Mouse (Mus musculus): ENCODE data around the gene Pcbd1.

Pcbd1 gene

GRCm38 (mm10) chr10:61089170-61090142 lies at the start of gene Pcbd1:
Gene Pcbd1 (plus strand): TSS chr10:61089331.
- WGBS, result 22% methylated on average over 33 of the region's 33 CpGs

DNA sequence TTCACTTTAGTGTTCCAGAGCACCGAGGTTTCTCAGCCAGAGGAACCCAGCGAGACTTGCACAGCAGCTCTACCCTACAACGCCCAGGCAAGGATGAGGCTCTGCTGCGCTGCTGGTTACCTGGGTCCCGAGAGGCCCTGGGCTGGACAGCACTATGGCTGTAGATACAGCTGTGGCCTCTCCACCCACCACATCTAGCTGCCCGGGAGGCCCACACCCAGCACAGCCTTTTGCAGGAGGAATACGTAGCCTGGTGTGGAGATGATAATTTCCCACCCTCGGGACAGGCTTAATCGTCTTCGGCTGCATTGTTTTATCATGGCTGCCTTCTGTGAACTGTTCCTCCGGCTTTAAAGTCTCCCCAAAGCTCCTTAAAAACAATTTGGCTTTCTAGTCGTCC lies 49.5 kb upstream of the Pcbd1 start:
- WGBS, result 79% methylated on average over 12 of the region's 12 CpGs

- WGBS, result 37% methylated on average over 8 of the region's 8 CpGs
Observed at GRCm38 (mm10) chr10:61045081-61045480, 44.0 kb upstream of the Pcbd1 start.

DNA sequence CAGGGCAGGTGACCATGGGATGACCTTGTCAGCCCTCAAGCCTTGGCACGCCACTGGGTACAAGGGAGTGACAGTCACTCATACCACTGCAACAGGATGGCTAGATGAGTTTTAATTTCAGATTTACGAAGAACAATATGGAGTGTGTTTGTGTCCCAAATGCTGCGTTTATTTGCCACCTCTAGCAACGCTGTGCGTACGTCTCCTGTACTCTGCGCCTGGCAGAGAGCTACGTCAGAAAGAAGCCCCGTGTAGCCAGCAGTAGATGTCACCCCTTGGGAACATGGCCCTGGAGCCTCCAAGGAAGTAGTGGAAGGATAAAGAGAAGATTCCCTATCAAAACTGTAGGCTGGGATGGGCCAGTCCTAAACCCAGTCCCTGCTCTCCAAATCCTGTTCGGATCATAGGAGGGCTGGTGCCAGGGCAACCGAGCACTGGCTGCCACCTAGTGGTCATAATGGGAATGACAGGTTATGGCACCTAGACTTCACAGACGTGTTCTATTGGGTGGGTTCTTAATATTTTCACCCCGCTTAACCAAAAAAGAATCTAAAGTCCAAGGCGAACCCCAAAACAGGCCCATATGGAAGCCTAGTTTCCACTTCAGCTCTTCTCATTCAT lies 37.0 kb upstream of the Pcbd1 start:
- 52% methylated on average over 14 of the region's 14 CpGs for WGBS

DNA sequence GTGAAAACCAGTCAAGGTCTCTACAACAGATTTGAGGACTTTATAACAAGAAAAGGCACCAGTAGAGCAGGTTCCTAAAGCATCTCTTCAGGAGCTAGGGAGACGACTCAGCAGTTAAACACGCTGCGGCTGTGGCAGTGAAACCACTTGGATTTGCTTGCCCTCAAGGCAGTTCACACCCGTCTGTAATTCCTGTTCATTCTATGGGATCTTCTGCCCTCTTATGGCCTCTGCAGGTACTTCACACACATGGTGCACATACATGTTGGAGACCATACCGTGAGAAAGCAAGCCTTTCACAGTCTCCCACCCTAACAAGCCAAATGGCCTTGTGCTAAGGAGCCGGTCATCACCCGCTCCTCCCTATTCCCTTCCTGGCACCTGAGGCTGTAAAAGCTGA lies 32.5 kb upstream of the Pcbd1 start:
- 95% methylated on average over 7 of the region's 7 CpGs for WGBS

- no CpG with 5 or more reads among the region's 1 CpGs for WGBS
Observed at GRCm38 (mm10) chr10:61059101-61059500, 30.0 kb upstream of the Pcbd1 start.

DNA sequence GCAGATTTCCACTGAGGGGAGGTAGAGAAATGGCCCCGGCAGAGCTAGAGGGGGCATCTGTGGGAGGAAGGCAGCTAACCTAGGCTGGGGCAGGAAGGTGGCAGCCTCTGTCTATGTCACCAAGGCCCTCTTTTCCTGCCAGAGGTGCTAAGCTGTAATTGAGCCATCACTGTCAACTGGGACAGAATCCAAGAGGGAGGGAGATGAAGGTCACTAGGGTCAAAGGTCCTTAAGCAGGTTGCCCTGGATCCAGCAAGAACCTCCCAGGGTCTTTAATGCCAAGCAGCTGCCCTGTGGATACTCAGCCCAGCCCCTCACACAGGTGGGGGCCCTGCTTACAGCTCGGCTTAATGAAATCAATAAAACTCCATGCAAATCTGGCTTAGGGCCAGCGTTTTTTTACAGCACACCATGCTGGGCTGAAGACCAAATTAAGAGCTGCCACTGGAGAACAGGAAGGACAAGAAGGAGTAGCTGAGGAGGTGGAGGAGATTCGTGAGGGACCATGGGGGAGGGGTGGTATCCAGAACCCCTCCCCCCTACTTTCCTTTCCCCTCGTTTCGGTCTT lies 29.5 kb upstream of the Pcbd1 start:
- 30% methylated on average over 6 of the region's 6 CpGs for WGBS

DNA sequence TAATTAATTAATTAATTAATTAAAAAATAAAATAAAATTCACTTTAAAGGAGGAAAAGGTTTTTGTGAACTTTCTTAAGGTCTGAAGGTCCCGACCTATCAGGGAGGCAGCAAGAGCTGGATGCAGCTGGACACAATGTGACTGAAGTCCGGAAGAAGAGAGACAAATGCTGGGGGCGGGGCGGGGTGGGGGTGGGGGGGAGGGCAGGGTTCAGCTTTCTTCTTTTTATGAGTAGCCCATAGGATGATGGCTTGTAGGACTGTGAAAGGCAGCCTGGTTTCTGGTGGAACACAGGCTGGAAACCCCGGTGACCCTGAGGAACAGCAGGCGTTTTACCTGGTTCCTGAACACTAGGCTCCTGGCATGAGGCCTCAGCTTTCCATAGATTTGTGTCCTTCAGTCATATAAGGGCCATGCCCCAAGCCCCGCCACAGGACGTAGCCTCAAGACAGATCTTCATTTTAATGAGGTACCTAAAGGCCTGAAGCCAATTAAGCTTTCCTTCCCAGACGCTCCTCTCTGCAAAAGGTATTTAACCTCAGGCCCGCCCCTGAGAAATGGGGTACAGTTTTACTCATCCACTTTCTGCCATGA lies 25.8 kb upstream of the Pcbd1 start:
- whole genome bisulfite sequencing, result 83% methylated on average over 10 of the region's 10 CpGs

DNA sequence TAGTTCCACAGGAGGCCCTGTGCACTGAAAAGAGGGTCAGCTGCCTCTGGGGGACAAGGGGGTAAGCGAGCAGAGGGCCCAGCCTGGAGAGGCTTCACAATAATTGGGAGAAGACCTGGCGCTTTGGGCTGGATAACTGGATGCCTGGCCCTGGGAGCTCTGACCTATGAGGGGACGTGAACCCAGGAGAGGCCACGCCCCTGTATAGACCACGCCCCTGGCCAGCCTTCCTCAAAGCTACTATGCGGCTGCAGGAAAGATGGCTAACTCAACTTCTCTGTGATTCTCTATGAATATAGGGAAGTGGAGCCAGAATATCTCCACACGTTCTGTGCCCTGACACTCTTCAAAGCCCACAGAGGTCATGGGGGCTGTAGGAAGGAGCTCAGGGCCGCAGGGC lies 24.5 kb upstream of the Pcbd1 start:
- whole genome bisulfite sequencing, result 52% methylated on average over 8 of the region's 8 CpGs

GRCm38 (mm10) chr10:61065287-61066005 lies 23.7 kb upstream of the Pcbd1 start:
- WGBS, result 78% methylated on average over 13 of the region's 13 CpGs

- WGBS, result 12% methylated on average over 8 of the region's 8 CpGs
Observed at GRCm38 (mm10) chr10:61068436-61069192, 20.5 kb upstream of the Pcbd1 start.

GRCm38 (mm10) chr10:61069248-61069647 lies 19.9 kb upstream of the Pcbd1 start:
- 33% methylated on average over 13 of the region's 13 CpGs for WGBS

DNA sequence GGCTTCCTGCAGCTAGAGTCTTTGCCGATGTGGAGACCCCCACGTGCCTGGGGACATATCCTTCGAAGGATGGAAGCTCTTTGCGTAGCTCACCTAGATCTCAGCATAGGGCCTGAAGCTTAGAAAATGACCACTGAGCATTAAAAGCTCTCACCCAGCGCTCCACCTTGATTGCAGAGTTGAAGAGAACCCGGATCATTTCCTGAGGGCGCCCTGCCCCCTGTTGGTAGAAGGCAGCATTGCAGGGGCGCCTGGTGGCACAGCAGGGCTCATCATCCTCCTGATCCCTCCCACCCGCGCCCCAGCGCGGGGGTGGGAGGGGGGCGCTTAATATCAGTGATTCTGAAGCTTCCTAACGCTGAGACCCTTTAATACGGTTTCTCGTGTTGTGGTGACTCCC lies 16.8 kb upstream of the Pcbd1 start:
- 26% methylated on average over 16 of the region's 16 CpGs for WGBS

DNA sequence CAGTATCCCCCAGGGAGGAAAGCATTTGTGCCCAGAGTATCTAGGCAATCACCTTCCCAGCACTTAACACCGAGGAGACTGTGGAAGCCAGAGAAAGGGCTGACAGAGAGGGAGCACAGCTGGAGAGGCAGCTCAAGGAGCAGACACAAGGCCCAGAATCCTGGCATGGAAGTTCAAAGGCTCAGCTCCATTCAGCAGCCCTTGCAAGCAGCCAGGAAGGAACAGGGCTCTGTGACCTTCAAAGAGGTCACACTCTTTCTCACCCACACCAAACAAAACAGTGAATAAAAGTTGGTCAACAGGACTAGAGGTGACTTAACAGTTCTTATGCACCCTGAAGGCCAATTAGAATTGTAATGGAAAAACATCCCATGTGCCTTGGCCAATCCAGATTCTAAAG lies 14.5 kb upstream of the Pcbd1 start:
- 43% methylated on average over 1 of the region's 1 CpGs for WGBS

- 94% methylated on average over 3 of the region's 3 CpGs for WGBS
Observed at GRCm38 (mm10) chr10:61075607-61076006, 13.5 kb upstream of the Pcbd1 start.

DNA sequence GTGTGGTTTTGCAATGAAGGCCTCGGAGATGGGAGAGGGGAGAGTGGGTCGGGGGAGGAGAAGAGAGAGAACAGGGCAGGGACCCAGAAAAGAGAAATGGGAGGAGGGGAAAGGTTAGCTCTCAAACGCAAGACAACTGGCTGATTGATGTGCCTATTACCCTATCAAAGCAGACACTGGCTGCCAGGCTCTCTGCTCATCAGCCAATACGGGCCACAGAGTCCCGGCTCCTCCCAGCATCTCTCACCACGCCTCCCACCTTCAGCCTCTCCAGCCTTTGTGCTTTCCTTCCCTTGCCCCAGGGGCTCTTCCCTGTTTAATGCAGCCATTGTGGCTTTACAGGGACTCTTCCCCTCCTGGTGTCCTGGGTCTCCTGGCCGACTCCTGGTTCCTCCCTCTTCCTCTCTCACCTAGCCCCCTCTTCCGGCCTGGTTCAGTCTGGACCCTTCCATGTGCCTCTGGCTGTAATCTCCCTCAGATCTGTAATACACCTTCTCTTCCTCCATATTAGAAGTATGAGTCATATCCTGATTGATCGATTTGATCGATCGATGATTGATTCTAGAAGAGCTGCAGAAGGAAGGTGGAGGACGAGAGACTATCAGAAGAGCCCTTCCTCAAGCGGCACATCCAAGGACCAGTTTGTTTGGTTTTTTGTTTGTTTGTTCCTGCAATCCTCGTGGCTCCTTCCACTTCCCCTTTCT lies 8.8 kb upstream of the Pcbd1 start:
- 52% methylated on average over 14 of the region's 14 CpGs for WGBS

DNA sequence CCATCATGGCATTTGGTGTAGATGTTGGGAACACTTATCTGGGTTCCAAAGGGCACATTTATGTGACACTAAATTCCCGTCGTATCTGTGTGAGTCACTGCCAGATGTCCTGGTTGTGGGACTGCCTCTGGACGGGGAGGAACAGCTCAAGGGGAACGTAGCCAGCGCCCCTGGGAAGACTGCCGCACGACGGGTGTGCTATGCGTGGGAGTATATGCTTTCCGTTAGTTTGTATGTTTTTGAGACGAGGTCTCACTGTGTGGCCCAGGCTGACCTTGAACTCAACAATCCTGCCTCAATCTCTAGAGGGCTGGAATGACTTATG lies 8.2 kb upstream of the Pcbd1 start:
- 70% methylated on average over 11 of the region's 11 CpGs for WGBS

DNA sequence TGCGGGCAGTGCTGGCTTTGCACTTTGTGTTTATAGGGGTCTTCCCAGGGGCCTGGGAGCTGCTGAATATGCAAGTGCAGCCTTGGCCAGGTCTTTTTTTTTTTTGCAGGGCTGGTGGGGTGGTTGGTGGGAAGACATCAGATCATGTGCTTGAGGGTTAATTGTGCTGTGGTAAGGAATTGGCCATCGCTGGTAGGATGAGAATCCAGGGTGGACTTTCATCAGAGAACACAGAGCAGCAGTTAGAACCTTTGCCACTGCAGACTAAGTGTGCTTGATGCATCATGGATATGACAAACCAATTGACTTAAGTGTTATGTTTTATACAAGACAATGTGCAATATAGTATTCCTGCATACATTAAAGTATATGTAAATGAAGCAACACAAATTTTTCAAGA lies 3.8 kb upstream of the Pcbd1 start:
- WGBS, result 96% methylated on average over 2 of the region's 2 CpGs

DNA sequence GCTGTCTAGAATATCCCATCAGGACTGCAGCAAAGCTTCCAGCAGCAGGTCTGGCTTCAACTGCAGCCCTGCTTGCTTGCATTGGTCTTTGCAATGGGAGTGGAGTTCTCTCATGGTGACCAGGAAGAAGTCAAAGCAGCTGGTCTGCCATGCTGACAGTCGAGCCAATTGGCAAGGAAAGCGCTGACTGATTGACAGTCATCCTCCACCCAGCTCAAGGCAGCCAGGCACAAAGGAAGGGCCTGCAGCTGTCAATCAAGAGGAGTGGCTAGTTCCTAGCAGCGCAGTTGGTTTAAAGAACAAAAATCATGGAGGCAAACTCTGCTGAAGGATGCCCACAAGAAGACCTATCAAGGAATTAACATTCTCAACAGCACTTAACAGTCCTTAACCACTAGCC lies 2.6 kb upstream of the Pcbd1 start:
- 59% methylated on average over 3 of the region's 3 CpGs for WGBS

GRCm38 (mm10) chr10:61088468-61088867 lies 663 bp upstream of the Pcbd1 start:
- WGBS, result 97% methylated on average over 3 of the region's 3 CpGs

Data from cerebral cortex, adult 2 months (tissue).